Mouse (Mus musculus): ENCODE measurements around the gene Zfp13. TPM values are rescaled to one million over a fixed set of nuclear protein-coding genes. Genes with fewer than 3 reads are reported as not detected.
A peak's percentile ranks its signal among the peaks of the same experiment; 100 is the strongest.

Zfp13 gene
- 2.9 and 3.4 TPM in 2 replicates for polyA plus RNA-seq (2012; rRNA removed)

DNA sequence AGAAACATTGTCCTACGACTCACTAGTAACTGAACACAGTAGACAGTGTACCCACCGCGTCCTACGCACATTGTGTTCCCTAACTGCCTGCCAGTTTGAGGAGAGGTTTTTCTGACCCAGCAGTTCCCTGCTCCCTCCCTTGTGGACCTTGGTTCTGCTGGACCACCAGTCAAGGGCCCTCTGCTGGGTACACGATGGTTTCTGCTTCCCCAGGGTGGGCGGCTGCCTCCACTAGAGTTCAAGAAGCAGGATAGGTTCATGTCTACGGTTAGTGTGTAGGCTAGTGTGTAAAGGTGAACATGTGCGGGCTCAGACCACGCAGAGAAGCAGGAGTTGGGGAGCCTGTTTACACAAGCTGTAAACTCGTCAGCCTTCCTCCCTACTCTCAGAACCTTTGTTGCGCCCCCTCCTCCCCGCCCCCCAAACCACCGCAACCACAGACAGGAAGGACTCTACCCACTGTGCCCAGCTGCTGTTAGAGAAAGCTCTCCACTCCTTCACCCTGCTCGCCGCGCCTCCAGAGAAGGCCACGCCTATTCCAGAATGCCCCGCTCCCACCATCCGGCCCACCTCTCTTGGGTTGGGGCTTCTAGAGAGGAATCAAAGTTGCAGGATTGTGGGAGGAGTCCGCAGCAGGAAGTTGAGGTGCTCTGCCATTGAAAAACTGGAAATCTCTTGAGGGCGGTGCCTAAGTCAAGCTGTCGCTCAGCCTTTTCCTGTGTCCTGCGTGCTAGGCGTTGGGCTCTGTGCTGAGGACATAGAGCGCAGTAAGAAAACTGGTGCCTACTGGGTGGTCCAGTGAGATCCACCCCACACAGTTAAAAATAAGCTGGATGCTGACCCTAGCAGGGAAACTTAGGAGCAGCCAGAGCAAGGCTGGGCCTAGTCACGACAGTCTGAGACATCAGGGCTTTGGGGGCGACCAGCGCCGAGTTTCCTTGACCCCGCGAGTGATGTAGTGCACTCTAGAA lies at the start of gene Zfp13:
Gene Zfp13 (minus strand): TSS at position 906 of the 971 bp plus-strand sequence.
- peak within 1 kb of the TSS; percentile 74 for H3K27ac ChIP-seq (ENCODE audit: insufficient read depth, low read length)
- no peaks in the 10 kb centered on the region for H3K36me3 ChIP-seq (ENCODE audit: control insufficient read depth, insufficient read depth, low read length)
- peaks cover 5% of the 10 kb centered on the region; the same call in 1 of the 2 replicates for H3K4me1 ChIP-seq (ENCODE audit: control insufficient read depth, insufficient read depth, insufficient read length)
- H3K27me3 ChIP-seq (ENCODE audit: control insufficient read depth, insufficient read depth, low read length), result no peaks in the 10 kb centered on the region
- DNase-seq (ENCODE audit: low read depth in 1 of 2, low spot score in 2 of 2), result peak; percentile 77 to 79
- H3K4me3 ChIP-seq (ENCODE audit: extremely low read depth, insufficient read depth, insufficient read length), result peak within 1 kb of the TSS; percentile 47
- 5% methylated on average over 31 of the region's 31 CpGs for WGBS
- TF ChIP-seq POLR2A (IDR thresholded peaks at IDR 0.05; ENCODE audit: low read depth, low read length) (peak; percentile 73; the same call in 1 of the 2 replicates), CTCF (IDR thresholded peaks at IDR 0.05; ENCODE audit: extremely low read depth, insufficient read depth, insufficient read length, insufficient replicate concordance) (no peak)

DNA sequence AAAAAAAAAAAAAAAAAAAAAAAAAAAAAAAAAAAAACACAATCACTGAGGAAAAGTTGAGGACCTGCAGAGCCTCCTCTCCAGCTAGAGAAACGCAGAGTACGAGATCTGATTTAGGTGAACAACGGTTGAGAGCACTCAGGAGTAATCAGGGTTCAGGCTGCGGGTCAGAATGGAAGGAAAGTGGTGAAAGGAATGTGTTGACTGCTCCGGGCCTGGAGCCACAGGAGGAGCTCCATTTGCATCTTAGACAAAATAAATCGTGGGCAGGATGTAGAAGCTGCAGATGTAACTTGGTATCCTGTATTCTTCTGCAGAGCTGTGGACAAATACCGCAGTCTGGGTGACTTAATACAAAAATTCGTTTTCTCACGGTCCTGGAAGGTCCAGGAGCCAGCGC lies 46.6 kb upstream of the Zfp13 start:
- peaks cover 11% of the 10 kb centered on the region; the same call in 1 of the 2 replicates for H3K27me3 ChIP-seq (ENCODE audit: control insufficient read depth, insufficient read depth, low read length)
- no peak overlapping the region for H3K4me3 ChIP-seq (ENCODE audit: extremely low read depth, insufficient read depth, insufficient read length)
- DNase-seq (ENCODE audit: low read depth in 1 of 2, low spot score in 2 of 2), result no peak
- no peak overlapping the region for H3K27ac ChIP-seq (ENCODE audit: insufficient read depth, low read length)
- H3K4me1 ChIP-seq (ENCODE audit: control insufficient read depth, insufficient read depth, insufficient read length), result peaks cover 5% of the 10 kb centered on the region; the same call in 1 of the 2 replicates
- TF ChIP-seq POLR2A (IDR thresholded peaks at IDR 0.05; ENCODE audit: low read depth, low read length) (no peak), CTCF (IDR thresholded peaks at IDR 0.05; ENCODE audit: extremely low read depth, insufficient read depth, insufficient read length, insufficient replicate concordance) (no peak)
- 75% methylated on average over 10 of the region's 10 CpGs for WGBS
- H3K36me3 ChIP-seq (ENCODE audit: control insufficient read depth, insufficient read depth, low read length), result no peaks in the 10 kb centered on the region

DNA sequence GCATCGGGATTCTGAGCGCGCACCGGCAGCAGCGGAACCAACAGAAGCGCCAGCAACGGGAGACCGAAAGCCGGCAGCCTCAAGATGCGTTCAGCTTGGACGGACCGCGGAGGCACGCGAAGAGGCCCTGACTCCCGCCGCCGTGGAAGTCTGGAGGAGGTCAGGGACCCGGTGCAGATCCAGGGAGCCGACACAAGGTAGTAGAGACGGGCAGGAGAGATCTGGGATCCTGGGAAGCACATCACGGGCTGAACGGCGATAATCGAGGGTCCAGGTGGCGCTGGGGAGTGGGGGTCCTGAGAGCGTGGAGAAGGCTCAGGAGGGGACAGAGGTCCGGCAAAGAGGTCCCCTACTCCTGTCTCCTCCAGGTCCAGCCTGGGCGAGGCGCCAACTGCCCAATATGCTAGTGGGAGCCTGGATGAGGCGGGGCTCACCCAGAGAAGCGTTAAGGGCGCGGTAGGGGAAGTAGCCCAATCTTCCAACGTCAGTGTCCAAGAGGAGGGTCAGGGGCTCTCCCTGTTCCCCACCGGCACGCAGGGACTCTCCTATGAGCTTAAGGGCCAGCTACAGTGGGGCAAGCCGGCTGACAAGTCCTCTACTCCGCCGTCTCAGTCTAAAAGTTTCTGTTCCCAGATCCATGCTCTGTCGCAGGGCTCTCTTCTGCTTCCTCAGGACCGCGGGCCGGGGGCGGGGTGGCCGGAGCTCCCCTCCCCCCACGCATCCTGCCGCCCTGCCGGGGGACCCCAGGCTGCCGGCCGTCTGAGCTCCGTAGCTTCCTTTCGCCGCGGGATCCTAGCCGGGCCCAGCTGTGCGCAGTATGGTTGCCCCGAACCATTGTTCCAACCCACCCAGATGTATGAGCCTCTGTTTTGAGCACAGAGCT lies 45.6 kb upstream of the Zfp13 start, which contains the start of gene Mmp25:
Gene Mmp25 (minus strand): TSS at position 665 of the 883 bp plus-strand sequence.
- Histone ChIP-seq H3K4me1 (ENCODE audit: control insufficient read depth, insufficient read depth, insufficient read length) (peaks cover 5% of the 10 kb centered on the region; the same call in 1 of the 2 replicates), H3K4me3 (ENCODE audit: extremely low read depth, insufficient read depth, insufficient read length) (peak within 1 kb of the TSS; percentile 37), H3K36me3 (ENCODE audit: control insufficient read depth, insufficient read depth, low read length) (no peaks in the 10 kb centered on the region), H3K27ac (ENCODE audit: insufficient read depth, low read length) (no peak within 1 kb of the TSS), H3K27me3 (ENCODE audit: control insufficient read depth, insufficient read depth, low read length) (peaks cover 11% of the 10 kb centered on the region; the same call in 1 of the 2 replicates)
- TF ChIP-seq CTCF (IDR thresholded peaks at IDR 0.05; ENCODE audit: extremely low read depth, insufficient read depth, insufficient read length, insufficient replicate concordance), result no peak
- TF ChIP-seq POLR2A (IDR thresholded peaks at IDR 0.05; ENCODE audit: low read depth, low read length), result no peak
- DNase-seq (ENCODE audit: low read depth in 1 of 2, low spot score in 2 of 2), result no peak
- 4% methylated on average over 58 of the region's 58 CpGs for WGBS

DNA sequence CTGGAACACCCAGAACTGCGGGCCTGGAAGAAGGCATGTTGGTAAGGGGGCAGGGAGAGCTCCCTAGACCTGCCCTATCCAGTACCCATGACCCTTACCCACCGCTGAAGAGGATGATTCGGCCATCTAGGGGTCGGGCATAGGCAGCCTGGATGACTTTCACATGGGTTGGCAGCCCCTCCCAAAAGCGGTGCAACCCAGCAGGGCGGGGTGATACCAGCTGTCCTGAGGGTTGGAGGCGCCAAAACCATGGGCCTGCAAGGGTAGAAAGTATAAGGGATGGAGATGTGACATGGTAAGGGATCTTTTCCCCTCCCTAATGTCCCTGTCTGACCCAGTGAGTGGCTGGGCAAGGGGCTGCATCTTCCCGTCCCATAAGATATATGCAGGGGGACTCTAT lies 32.0 kb upstream of the Zfp13 start:
- H3K4me3 ChIP-seq (ENCODE audit: extremely low read depth, insufficient read depth, insufficient read length), result no peak overlapping the region
- TF ChIP-seq CTCF (IDR thresholded peaks at IDR 0.05; ENCODE audit: extremely low read depth, insufficient read depth, insufficient read length, insufficient replicate concordance) (no peak), POLR2A (IDR thresholded peaks at IDR 0.05; ENCODE audit: low read depth, low read length) (no peak)
- no peaks in the 10 kb centered on the region for H3K27me3 ChIP-seq (ENCODE audit: control insufficient read depth, insufficient read depth, low read length)
- no peak for DNase-seq (ENCODE audit: low read depth in 1 of 2, low spot score in 2 of 2)
- H3K27ac ChIP-seq (ENCODE audit: insufficient read depth, low read length), result no peak overlapping the region
- H3K4me1 ChIP-seq (ENCODE audit: control insufficient read depth, insufficient read depth, insufficient read length), result no peaks in the 10 kb centered on the region; the same call in 1 of the 2 replicates
- 83% methylated on average over 8 of the region's 8 CpGs for WGBS
- no peaks in the 10 kb centered on the region for H3K36me3 ChIP-seq (ENCODE audit: control insufficient read depth, insufficient read depth, low read length)

DNA sequence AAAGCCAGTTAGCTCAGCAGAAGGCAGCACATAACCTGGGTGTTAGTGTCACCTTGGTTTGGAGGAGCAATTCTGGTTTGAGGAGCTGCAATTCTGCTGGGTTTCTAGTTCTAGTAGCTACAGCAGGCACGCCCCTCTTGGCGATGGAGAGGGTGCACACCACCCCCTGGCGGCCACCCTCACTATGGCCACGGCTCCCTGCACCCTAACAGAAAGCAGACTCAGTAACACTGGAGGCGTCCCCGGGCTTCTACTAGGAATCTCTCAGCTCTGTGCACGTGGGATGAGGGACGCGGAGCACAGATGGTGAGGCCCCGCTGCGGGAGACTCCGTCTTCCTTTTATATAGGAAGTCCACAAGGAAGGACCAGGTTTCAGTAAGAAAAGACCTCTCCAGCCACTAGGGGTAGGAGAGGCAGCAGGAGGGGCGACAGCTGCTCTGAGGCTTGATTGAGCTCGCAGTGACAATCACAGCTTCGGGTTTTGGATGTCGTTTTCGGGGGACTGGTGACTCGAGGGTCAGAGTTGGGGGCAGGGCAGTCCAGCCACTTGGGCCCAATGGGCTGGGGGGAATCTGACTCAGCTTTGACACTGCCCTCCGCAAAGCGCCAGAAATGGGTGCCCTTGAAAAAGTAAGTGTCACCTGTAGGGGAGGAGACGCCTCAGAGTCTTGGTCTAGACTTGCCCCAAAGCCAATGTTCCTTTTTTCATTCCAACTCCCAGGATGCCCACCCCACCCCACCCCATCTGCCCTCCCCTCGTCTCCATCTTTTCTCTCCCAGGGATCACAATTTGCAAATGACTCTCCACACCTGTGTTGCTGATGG lies 31.1 kb upstream of the Zfp13 start:
- no peaks in the 10 kb centered on the region for H3K36me3 ChIP-seq (ENCODE audit: control insufficient read depth, insufficient read depth, low read length)
- H3K27ac ChIP-seq (ENCODE audit: insufficient read depth, low read length), result no peak overlapping the region
- 13% methylated on average over 22 of the region's 22 CpGs for WGBS
- TF ChIP-seq POLR2A (IDR thresholded peaks at IDR 0.05; ENCODE audit: low read depth, low read length) (no peak), CTCF (IDR thresholded peaks at IDR 0.05; ENCODE audit: extremely low read depth, insufficient read depth, insufficient read length, insufficient replicate concordance) (peak; percentile 88)
- no peaks in the 10 kb centered on the region; the same call in 1 of the 2 replicates for H3K4me1 ChIP-seq (ENCODE audit: control insufficient read depth, insufficient read depth, insufficient read length)
- no peak overlapping the region for H3K4me3 ChIP-seq (ENCODE audit: extremely low read depth, insufficient read depth, insufficient read length)
- H3K27me3 ChIP-seq (ENCODE audit: control insufficient read depth, insufficient read depth, low read length), result no peaks in the 10 kb centered on the region
- peak; percentile 31 to 69 for DNase-seq (ENCODE audit: low read depth in 1 of 2, low spot score in 2 of 2)

DNA sequence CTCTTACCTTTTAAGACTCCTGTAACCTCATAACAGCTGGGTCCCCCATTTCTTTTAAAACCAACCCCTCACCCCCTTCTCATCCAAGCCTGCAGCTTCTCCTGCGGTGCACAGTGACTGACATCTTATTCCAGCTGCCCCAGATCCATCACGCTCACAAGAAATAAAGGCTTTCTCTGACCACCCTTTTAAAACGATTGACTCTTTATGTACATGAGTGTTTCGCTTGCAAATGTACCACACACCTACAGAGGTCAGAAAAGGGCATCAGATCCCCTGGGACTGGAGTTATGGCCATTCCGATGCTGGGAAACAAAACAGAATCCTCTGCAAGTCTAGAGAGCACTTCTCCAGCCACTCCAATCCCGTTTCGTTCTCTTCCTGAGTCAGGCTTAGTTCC lies 28.5 kb upstream of the Zfp13 start:
- Histone ChIP-seq H3K36me3 (ENCODE audit: control insufficient read depth, insufficient read depth, low read length) (no peaks in the 10 kb centered on the region), H3K27me3 (ENCODE audit: control insufficient read depth, insufficient read depth, low read length) (no peaks in the 10 kb centered on the region), H3K27ac (ENCODE audit: insufficient read depth, low read length) (no peak overlapping the region), H3K4me3 (ENCODE audit: extremely low read depth, insufficient read depth, insufficient read length) (no peak overlapping the region), H3K4me1 (ENCODE audit: control insufficient read depth, insufficient read depth, insufficient read length) (no peaks in the 10 kb centered on the region; the same call in 1 of the 2 replicates)
- DNase-seq (ENCODE audit: low read depth in 1 of 2, low spot score in 2 of 2), result no peak
- TF ChIP-seq CTCF (IDR thresholded peaks at IDR 0.05; ENCODE audit: extremely low read depth, insufficient read depth, insufficient read length, insufficient replicate concordance), result no peak
- TF ChIP-seq POLR2A (IDR thresholded peaks at IDR 0.05; ENCODE audit: low read depth, low read length), result no peak
- WGBS, result 72% methylated on average over 7 of the region's 7 CpGs

Measured in spleen, adult 2 months (tissue).